Mouse (Mus musculus) midbrain, embryonic 15.5 days (tissue): ENCODE data around the gene Hus1b. TPM values are rescaled to one million over a fixed set of nuclear protein-coding genes. Genes with fewer than 3 reads are reported as not detected.

ENCODE experiments used
- polyA plus RNA-seq: library from polyadenylated mRNA; unstranded; fragments of >200 nt; fragmentation: Nextera tagmentation; extraction: Ambion mirVana; gene quantifications from 2 replicates; pipeline ENCODE4 v1.2.1, GENCODE M21; 2015

Gene Hus1b
- polyA plus RNA-seq, 1 experiment from 2014 or later, result not detected

Other genes starting within 250 kb of the Hus1b start
- gene Irf4, start 198.5 kb downstream of the Hus1b start, polyA plus RNA-seq, result 0.08 and 0.17 TPM in 2 replicates
- 54.1 and 59.3 TPM in 2 replicates for gene Exoc2, start 26.3 kb upstream of the Hus1b start, polyA plus RNA-seq
- gene Gm5447, start 26.4 kb upstream of the Hus1b start, polyA plus RNA-seq, result 0.09 TPM in 1 of 2 replicates, not detected in the other